Mouse (Mus musculus): ENCODE measurements at regions not wholly inside any gene's neighbourhood (a gene's known extent, or its start where the extent isn't known, plus 50 kb on each side); places are given as distances from the start of the nearest gene placed in this dataset.

- DNase-seq (ENCODE audit: low spot score in 2 of 2): no peak
These were observed 121.0 kb upstream of the Cblb start for GRCm38 (mm10) chr16:51910046-51910445.

GRCm38 (mm10) chr16:51911109-51911765, 119.8 kb upstream of the Cblb start:
- DNase-seq (ENCODE audit: low spot score in 2 of 2): no peak

- DNase-seq (ENCODE audit: low spot score in 2 of 2): no peak
These were observed 115.7 kb upstream of the Cblb start for GRCm38 (mm10) chr16:51915034-51915928.

- no peak for DNase-seq (ENCODE audit: low spot score in 2 of 2)
These were observed 115.1 kb upstream of the Cblb start for GRCm38 (mm10) chr16:51915929-51916308.

- DNase-seq (ENCODE audit: low spot score in 2 of 2): no peak
These were observed 114.7 kb upstream of the Cblb start for GRCm38 (mm10) chr16:51916337-51916736.

GRCm38 (mm10) chr16:51916820-51917219, 114.2 kb upstream of the Cblb start:
- no peak for DNase-seq (ENCODE audit: low spot score in 2 of 2)

- DNase-seq (ENCODE audit: low spot score in 2 of 2): no peak
These were observed 113.5 kb upstream of the Cblb start for GRCm38 (mm10) chr16:51917540-51917939.

- DNase-seq (ENCODE audit: low spot score in 2 of 2): no peak
These were observed 110.0 kb upstream of the Cblb start for GRCm38 (mm10) chr16:51921025-51921424.

- no peak for DNase-seq (ENCODE audit: low spot score in 2 of 2)
These were observed 108.4 kb upstream of the Cblb start for GRCm38 (mm10) chr16:51922589-51922988.

- DNase-seq (ENCODE audit: low spot score in 2 of 2): no peak
These were observed 105.4 kb upstream of the Cblb start for GRCm38 (mm10) chr16:51925639-51926038.

GRCm38 (mm10) chr16:51933122-51933521, 97.9 kb upstream of the Cblb start:
- no peak for DNase-seq (ENCODE audit: low spot score in 2 of 2)

- no peak for DNase-seq (ENCODE audit: low spot score in 2 of 2)
These were observed 97.1 kb upstream of the Cblb start for GRCm38 (mm10) chr16:51933965-51934364.

- peak; percentile 4 to 61 for DNase-seq (ENCODE audit: low spot score in 2 of 2)
These were observed 93.7 kb upstream of the Cblb start for GRCm38 (mm10) chr16:51937298-51937697.

- DNase-seq (ENCODE audit: low spot score in 2 of 2): no peak
These were observed 92.0 kb upstream of the Cblb start for GRCm38 (mm10) chr16:51939061-51939460.

- DNase-seq (ENCODE audit: low spot score in 2 of 2): no peak
These were observed 90.5 kb upstream of the Cblb start for GRCm38 (mm10) chr16:51940574-51940973.

- no peak for DNase-seq (ENCODE audit: low spot score in 2 of 2)
These were observed 88.4 kb upstream of the Cblb start for GRCm38 (mm10) chr16:51942431-51943130.

GRCm38 (mm10) chr16:51967051-51967845, 63.8 kb upstream of the Cblb start:
- no peak for DNase-seq (ENCODE audit: low spot score in 2 of 2)

Measured in left cerebral cortex, adult 9 months (tissue).